Mouse (Mus musculus): Measurements from ENCODE around the gene Clec5a. TPM values are rescaled to one million over a fixed set of nuclear protein-coding genes. Genes with fewer than 3 reads are reported as not detected.

The Clec5a gene
- polyA plus RNA-seq, 1 experiment from 2014 or later = 0.47 TPM

DNA sequence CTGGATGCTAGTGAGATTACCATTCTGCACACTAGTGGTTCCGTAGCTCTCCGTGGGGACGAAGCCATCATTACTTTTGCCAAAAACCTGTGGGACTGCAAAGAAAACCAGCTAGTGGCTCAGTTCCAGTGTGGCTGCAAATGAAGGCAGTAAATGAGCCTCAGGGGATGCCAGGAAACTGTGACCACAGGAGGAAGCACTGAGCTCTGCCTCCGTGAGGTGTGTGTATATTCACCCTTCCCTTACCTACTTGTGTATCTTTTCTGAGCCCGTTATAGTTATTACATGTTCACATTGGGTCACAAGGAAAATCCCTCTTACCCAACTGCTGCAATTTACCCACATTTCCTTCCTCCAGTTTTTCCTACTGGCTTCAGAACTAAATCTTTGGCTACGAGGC, 1.3 kb downstream of the Clec5a start:
- no peak overlapping the region for H3K9ac ChIP-seq
- H3K27ac ChIP-seq = no peak overlapping the region
- no peaks in the 10 kb centered on the region for H3K36me3 ChIP-seq
- no peak overlapping the region for H3K4me2 ChIP-seq
- no peaks in the 10 kb centered on the region for H3K4me1 ChIP-seq (replicated peaks)
- no peak overlapping the region for H3K4me3 ChIP-seq
- H3K27me3 ChIP-seq = no peaks in the 10 kb centered on the region
- no peaks in the 10 kb centered on the region for H3K9me3 ChIP-seq (replicated peaks)
- 73% methylated on average over 6 of the region's 6 CpGs for WGBS
- ATAC-seq (replicated peaks; ENCODE audit: insufficient number of reproducible peaks, insufficient read depth, low FRiP score, low read depth) = no peak

DNA sequence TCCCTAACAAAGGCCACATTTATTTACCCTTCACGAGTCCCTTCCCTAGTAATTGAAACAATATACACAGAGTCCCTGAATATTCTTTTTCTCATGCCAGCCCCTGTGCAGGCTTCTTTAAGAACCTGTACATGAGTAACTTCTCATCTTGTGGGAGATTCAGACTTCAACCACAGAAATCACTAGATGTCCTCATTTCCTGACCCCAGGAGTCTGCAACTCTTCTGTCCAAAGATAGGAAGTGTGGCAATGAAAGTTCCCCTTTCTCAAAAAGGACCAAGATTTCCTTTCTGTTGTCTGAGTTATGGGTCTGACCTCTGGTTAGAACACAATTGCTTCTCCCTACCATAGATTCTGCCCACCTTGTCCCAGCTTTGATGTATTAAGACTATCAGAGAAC, 9.3 kb downstream of the Clec5a start:
- Histone ChIP-seq H3K27me3 (no peaks in the 10 kb centered on the region), H3K9me3 (replicated peaks) (no peaks in the 10 kb centered on the region), H3K4me3 (no peak overlapping the region), H3K9ac (no peak overlapping the region), H3K36me3 (no peaks in the 10 kb centered on the region), H3K27ac (no peak overlapping the region), H3K4me2 (no peak overlapping the region), H3K4me1 (replicated peaks) (no peaks in the 10 kb centered on the region)
- ATAC-seq (replicated peaks; ENCODE audit: insufficient number of reproducible peaks, insufficient read depth, low FRiP score, low read depth) = no peak
- 67% methylated on average over 1 of the region's 1 CpGs for WGBS

DNA sequence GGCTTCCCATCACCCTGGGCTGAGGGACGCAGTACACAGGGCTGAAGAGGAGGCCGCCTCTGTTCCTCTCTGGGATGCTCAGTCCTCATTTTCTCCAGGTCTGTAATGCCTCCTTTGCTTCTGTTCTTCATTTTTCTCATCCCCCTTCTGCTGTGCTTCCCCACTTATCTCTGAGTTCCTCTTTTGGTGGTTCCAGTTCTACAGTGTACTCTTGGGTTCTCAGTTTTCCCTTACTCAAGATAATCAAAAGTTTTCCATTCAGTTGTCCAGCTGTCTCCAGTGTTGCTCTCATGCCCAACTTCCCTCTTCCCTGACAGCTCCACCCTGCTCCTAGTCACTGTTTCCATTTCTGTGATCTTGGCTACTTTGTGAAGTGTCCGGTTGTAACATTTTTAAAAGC, 12.0 kb downstream of the Clec5a start:
- H3K4me2 ChIP-seq = no peak overlapping the region
- H3K36me3 ChIP-seq = no peaks in the 10 kb centered on the region
- no peaks in the 10 kb centered on the region for H3K9me3 ChIP-seq (replicated peaks)
- no peak overlapping the region for H3K27ac ChIP-seq
- H3K4me1 ChIP-seq (replicated peaks) = no peaks in the 10 kb centered on the region
- WGBS = 52% methylated on average over 3 of the region's 3 CpGs
- no peaks in the 10 kb centered on the region for H3K27me3 ChIP-seq
- no peak for ATAC-seq (replicated peaks; ENCODE audit: insufficient number of reproducible peaks, insufficient read depth, low FRiP score, low read depth)
- no peak overlapping the region for H3K4me3 ChIP-seq
- H3K9ac ChIP-seq = no peak overlapping the region

DNA sequence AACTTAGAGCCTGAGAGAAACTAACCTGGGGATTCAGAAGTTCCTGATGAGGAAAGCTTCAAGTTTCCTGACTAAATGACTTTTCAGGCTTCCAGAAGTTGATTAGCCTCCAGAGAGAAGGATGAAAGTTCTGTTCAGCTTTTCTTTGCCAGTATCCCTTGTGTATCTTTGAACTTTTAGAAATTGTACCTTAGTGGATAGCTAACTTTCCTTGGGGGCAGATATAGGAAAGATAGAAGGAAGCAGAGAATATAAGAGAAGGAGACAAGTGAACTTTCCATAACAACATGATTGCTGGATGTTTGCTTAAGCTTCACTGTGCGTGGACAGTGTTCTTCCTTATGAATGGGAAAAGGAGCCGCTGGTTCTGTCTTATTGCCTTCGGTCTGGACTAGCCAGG, 16.4 kb downstream of the Clec5a start, which contains the start of gene Olfr460:
Gene Olfr460, plus strand, starts transcription at position 301 of the 400 bp plus-strand sequence.
- no peak for ATAC-seq (replicated peaks; ENCODE audit: insufficient number of reproducible peaks, insufficient read depth, low FRiP score, low read depth)
- 87% methylated on average over 3 of the region's 3 CpGs for WGBS
- no peak within 1 kb of the TSS for H3K4me2 ChIP-seq
- no peak within 1 kb of the TSS for H3K9ac ChIP-seq
- no peaks in the 10 kb centered on the region for H3K4me1 ChIP-seq (replicated peaks)
- H3K9me3 ChIP-seq (replicated peaks) = no peaks in the 10 kb centered on the region
- H3K36me3 ChIP-seq = no peaks in the 10 kb centered on the region
- no peaks in the 10 kb centered on the region for H3K27me3 ChIP-seq
- H3K27ac ChIP-seq = no peak within 1 kb of the TSS
- H3K4me3 ChIP-seq = no peak within 1 kb of the TSS

DNA sequence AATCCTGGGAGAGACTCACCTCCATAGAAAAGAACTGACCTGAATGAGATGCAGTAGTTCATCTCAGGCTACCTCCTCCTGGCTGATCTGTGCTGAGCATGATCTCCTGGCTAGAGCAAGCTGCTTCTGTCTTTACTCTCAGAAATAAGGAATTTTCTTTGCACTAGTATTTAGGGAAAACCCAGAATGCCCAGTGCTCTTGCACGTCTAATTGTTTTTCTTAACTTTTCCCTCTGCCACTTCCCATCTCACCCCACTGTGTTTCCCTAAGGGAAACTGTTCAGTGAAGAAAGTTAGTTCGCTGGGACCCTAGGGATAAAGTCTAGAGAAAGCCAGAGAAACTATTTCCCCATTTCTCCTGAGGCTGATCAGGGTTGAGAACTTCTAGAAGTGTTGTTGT, 30.7 kb downstream of the Clec5a start, which contains the start of gene Olfr461:
Gene Olfr461, minus strand, starts transcription at position 101 of the 400 bp plus-strand sequence.
- H3K36me3 ChIP-seq = no peaks in the 10 kb centered on the region
- H3K4me1 ChIP-seq (replicated peaks) = no peaks in the 10 kb centered on the region
- WGBS = 66% methylated on average over 2 of the region's 2 CpGs

DNA sequence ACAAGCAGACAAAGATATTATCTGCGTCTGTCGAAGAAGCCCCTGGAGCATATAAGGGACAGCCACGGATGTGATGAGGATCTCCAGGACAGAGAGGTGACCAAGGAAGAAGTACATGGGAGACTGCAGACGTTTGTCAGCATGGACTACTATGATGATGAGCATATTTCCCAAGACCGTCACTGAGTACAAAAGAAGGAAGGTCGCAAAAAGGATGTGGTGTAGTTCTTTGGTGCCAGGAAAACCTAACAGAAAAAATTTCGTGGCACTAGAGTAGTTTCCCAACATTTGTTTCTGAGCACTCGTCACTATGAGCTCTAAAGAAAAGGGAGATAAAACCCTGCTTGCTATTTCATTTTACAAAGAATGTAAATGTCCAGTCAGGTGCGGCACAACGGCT, 40.9 kb downstream of the Clec5a start:
- 78% methylated on average over 10 of the region's 10 CpGs for WGBS

More for the DNA sequence above, 30.7 kb downstream of the Clec5a start, which contains the start of gene Olfr461:
- Histone ChIP-seq H3K4me2 (no peak within 1 kb of the TSS), H3K9me3 (replicated peaks) (no peaks in the 10 kb centered on the region), H3K27ac (no peak within 1 kb of the TSS), H3K9ac (no peak within 1 kb of the TSS), H3K4me3 (no peak within 1 kb of the TSS), H3K27me3 (no peaks in the 10 kb centered on the region)
- ATAC-seq (replicated peaks; ENCODE audit: insufficient number of reproducible peaks, insufficient read depth, low FRiP score, low read depth) = no peak

More for the DNA sequence above, 40.9 kb downstream of the Clec5a start:
- no peak overlapping the region for H3K4me3 ChIP-seq
- no peaks in the 10 kb centered on the region for H3K4me1 ChIP-seq (replicated peaks)
- ATAC-seq (replicated peaks; ENCODE audit: insufficient number of reproducible peaks, insufficient read depth, low FRiP score, low read depth) = no peak
- H3K27me3 ChIP-seq = no peaks in the 10 kb centered on the region
- H3K4me2 ChIP-seq = no peak overlapping the region
- H3K9me3 ChIP-seq (replicated peaks) = no peaks in the 10 kb centered on the region
- no peaks in the 10 kb centered on the region for H3K36me3 ChIP-seq
- H3K9ac ChIP-seq = no peak overlapping the region
- H3K27ac ChIP-seq = no peak overlapping the region

Other genes with a start within 250 kb of the Clec5a start
- gene E330009J07Rik, start 149.7 kb downstream of the Clec5a start, polyA plus RNA-seq (2015; fragmentation: Nextera tagmentation; extraction: Ambion mirVana) = 2.5 and 5.9 TPM in 2 replicates
- gene Wee2, start 146.7 kb downstream of the Clec5a start, polyA plus RNA-seq (2015; fragmentation: Nextera tagmentation; extraction: Ambion mirVana) = not detected in 2 replicates
- 96.0 and 98.9 TPM in 2 replicates for gene Ssbp1, start 114.5 kb downstream of the Clec5a start, polyA plus RNA-seq (2015; fragmentation: Nextera tagmentation; extraction: Ambion mirVana)
- gene Tas2r137, start 94.6 kb downstream of the Clec5a start, polyA plus RNA-seq (2015; fragmentation: Nextera tagmentation; extraction: Ambion mirVana) = not detected in 2 replicates
- gene Tas2r108, start 92.3 kb downstream of the Clec5a start, polyA plus RNA-seq (2015; fragmentation: Nextera tagmentation; extraction: Ambion mirVana) = not detected in 2 replicates
- not detected in 2 replicates for gene Prss37, start 66.3 kb downstream of the Clec5a start, polyA plus RNA-seq (2015; fragmentation: Nextera tagmentation; extraction: Ambion mirVana)
- gene Olfr461, start 30.8 kb downstream of the Clec5a start, polyA plus RNA-seq (2015; fragmentation: Nextera tagmentation; extraction: Ambion mirVana) = 0.10 TPM in 1 of 2 replicates, not detected in the other
- not detected in 2 replicates for gene Olfr460, start 16.3 kb downstream of the Clec5a start, polyA plus RNA-seq (2015; fragmentation: Nextera tagmentation; extraction: Ambion mirVana)
- not detected in 2 replicates for gene Tas2r138, start 27.5 kb upstream of the Clec5a start, polyA plus RNA-seq (2015; fragmentation: Nextera tagmentation; extraction: Ambion mirVana)
- 0.03 TPM in 1 of 2 replicates, not detected in the other for gene Mgam, start 43.0 kb upstream of the Clec5a start, polyA plus RNA-seq (2015; fragmentation: Nextera tagmentation; extraction: Ambion mirVana)

All from heart, embryonic 15.5 days (tissue).